Mouse (Mus musculus): ENCODE data around the gene Zfp637. TPM values are rescaled to one million over a fixed set of nuclear protein-coding genes. Genes with fewer than 3 reads are reported as not detected.
"Not testable (repeated sequence)": the region's sequence is repeated elsewhere in the genome, so short reads cannot be mapped to it uniquely, and the experiment has no call there.

The Zfp637 gene
- polyA plus RNA-seq, 1 experiment from 2014 or later, result 64.5 TPM

DNA sequence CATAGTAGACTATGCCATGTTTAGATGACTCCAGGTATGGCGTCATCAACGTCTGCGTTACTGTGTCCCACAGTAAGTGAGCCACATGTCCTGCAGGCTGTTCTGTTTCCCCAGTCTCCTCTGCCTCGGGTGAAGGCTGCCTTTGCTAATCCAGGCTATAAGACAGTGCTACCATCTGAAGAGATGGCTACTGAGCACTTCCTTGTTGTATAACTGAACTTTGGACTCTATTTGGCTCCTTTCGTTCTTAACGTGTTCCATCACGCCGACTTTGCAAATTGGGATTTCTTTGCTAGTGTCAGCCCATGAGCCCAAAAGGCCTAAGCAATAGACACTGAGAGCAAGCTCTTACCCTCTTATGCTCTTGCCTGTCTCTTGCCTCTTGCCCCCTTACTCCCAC is 27.2 kb downstream of the Zfp637 start:
- no peak overlapping the region for H3K9ac ChIP-seq
- H3K4me1 ChIP-seq, result peaks cover 5% of the 10 kb centered on the region
- no peak overlapping the region for H3K27ac ChIP-seq (replicated peaks)
- no peak for ATAC-seq (ENCODE audit: extremely low read depth, insufficient number of reproducible peaks, low FRiP score, low TSS enrichment)
- H3K36me3 ChIP-seq, result no peaks in the 10 kb centered on the region
- no peaks in the 10 kb centered on the region for H3K9me3 ChIP-seq
- WGBS, result 86% methylated on average over 8 of the region's 8 CpGs
- H3K4me2 ChIP-seq, result no peak overlapping the region
- H3K27me3 ChIP-seq (replicated peaks), result 0 out of 2 replicates have a peak, but pooled peaks cover 7% of the 10 kb centered on the region
- H3K4me3 ChIP-seq, result no peak overlapping the region

DNA sequence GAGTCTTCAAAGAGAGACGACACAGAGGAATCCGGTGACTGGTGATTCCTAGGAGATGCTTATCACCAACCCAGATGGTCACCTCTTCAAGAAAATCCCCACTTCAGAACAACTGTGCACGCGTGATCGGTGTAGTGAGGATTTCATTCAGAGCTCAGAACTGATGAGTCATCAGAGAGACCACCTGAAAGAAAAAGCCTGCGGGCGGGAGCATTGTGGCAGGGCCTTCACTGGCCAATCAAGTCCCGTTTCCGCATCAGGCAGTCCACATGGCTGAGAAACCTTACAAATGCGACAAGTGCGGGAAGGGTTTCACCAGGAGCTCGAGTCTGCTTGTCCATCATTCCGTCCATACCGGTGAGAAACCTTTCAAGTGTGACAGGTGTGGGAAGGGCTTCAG is 30.1 kb downstream of the Zfp637 start:
- no peak for ATAC-seq (ENCODE audit: extremely low read depth, insufficient number of reproducible peaks, low FRiP score, low TSS enrichment)
- Histone ChIP-seq H3K36me3 (no peaks in the 10 kb centered on the region), H3K4me1 (no peaks in the 10 kb centered on the region), H3K4me3 (no peak overlapping the region), H3K27me3 (replicated peaks) (0 out of 2 replicates have a peak, but pooled peaks cover 7% of the 10 kb centered on the region), H3K9ac (no peak overlapping the region), H3K4me2 (no peak overlapping the region), H3K27ac (replicated peaks) (no peak overlapping the region), H3K9me3 (no peaks in the 10 kb centered on the region)
- 59% methylated on average over 14 of the region's 14 CpGs for WGBS

DNA sequence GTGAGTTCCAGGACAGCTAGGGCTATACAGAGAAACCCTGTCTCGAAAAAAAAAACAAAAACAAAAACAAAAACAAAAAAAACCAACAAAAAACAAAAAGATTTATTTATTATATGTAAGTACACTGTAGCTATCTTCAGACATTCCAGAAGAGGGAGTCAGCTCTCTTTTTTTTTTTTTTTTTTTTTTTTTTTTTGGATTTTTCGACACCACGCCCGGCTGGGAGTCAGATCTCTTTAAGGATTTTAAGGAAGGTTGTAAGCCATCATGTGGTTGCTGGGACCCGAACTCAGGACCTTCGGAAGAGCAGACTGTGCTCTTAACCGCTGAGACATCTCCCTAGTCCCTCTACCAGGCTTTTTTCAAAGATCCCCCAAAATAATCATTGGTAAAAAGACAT is 32.5 kb downstream of the Zfp637 start:
- not testable (repeated sequence) for H3K9me3 ChIP-seq; H3K4me2 ChIP-seq; H3K36me3 ChIP-seq; H3K4me1 ChIP-seq; ATAC-seq (ENCODE audit: extremely low read depth, insufficient number of reproducible peaks, low FRiP score, low TSS enrichment); H3K9ac ChIP-seq; H3K27me3 ChIP-seq (replicated peaks); H3K4me3 ChIP-seq; H3K27ac ChIP-seq (replicated peaks)
- 73% methylated on average over 7 of the region's 7 CpGs for WGBS

DNA sequence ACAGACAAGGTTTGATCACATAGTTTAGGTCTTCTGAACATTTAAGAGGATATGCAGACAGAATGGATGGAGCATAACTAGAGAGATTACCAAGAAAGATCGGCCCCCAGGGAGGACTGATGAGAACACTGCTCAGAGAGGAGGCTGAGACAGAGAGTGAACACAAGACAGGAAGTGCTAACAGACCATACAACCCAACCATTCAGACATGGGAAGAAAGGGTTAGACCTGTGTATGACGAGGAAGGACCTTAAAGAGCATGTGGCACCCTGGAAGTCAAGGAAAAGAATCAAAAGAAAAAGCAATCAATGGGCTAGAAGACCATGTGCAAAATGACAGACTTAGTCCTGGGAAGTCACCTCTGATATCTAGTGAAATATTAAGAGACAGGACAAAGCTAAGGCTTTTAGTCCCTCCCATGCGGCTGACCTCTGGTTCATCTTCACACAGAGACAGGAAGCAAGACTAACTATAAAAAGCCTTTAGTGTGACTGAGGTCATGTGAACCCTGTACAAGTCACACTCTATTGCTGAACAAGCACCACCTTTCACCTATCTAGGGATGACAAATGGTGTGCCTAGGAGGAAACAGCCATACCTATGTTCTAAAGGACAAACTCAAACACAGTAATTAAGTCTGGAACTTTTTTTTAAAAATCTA is 33.8 kb downstream of the Zfp637 start:
- Histone ChIP-seq H3K27ac (replicated peaks) (no peak overlapping the region), H3K4me3 (no peak overlapping the region), H3K9ac (no peak overlapping the region), H3K36me3 (no peaks in the 10 kb centered on the region), H3K27me3 (replicated peaks) (0 out of 2 replicates have a peak, but pooled peaks cover 7% of the 10 kb centered on the region), H3K9me3 (no peaks in the 10 kb centered on the region), H3K4me1 (peaks cover 3% of the 10 kb centered on the region; the same call in 1 of the 2 replicates), H3K4me2 (no peak overlapping the region)
- 68% methylated on average over 3 of the region's 3 CpGs for WGBS
- ATAC-seq (ENCODE audit: extremely low read depth, insufficient number of reproducible peaks, low FRiP score, low TSS enrichment), result no peak

DNA sequence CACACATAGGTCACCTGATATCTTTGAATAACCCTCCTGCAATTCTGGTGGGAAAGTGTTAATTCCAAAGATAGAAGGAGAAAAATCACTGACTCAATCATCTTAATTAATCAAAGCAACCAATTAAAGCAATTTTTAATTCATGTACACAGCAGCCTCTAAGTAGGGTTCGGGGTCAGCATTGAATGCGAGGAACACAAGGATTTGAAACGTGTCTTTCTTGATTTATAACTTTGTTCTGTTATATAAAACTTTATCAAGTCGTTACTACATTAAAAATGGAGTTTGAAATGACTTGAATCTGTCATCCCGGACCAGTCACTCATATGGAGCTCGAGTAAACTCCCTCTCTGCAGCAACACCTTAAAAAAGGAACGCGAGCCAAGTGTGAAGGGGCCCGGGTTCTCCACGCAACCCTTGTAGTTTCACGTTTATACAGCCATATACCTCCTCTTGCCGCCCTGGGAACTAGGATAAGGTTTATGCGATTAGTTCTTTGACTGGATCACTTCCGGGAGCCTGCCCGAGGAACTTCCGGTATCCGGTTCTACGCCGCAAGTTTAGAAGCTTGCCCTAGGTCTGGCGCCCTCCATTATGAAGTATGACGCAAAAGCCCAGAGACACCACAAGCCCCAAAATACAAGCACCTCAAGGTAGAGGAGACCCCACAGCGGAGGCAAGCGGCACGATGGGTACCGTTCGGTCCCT is 37.9 kb downstream of the Zfp637 start:
- Histone ChIP-seq H3K27me3 (replicated peaks) (no peaks in the 10 kb centered on the region), H3K4me2 (peak overlapping the region; percentile 72), H3K36me3 (no peaks in the 10 kb centered on the region), H3K4me3 (peak overlapping the region; percentile 59), H3K27ac (replicated peaks) (peak overlapping the region; percentile 100), H3K9ac (peak overlapping the region; percentile 86), H3K9me3 (no peaks in the 10 kb centered on the region), H3K4me1 (peaks cover 12% of the 10 kb centered on the region)
- ATAC-seq (ENCODE audit: extremely low read depth, insufficient number of reproducible peaks, low FRiP score, low TSS enrichment), result peak; percentile 63
- WGBS, result 10% methylated on average over 26 of the region's 26 CpGs

DNA sequence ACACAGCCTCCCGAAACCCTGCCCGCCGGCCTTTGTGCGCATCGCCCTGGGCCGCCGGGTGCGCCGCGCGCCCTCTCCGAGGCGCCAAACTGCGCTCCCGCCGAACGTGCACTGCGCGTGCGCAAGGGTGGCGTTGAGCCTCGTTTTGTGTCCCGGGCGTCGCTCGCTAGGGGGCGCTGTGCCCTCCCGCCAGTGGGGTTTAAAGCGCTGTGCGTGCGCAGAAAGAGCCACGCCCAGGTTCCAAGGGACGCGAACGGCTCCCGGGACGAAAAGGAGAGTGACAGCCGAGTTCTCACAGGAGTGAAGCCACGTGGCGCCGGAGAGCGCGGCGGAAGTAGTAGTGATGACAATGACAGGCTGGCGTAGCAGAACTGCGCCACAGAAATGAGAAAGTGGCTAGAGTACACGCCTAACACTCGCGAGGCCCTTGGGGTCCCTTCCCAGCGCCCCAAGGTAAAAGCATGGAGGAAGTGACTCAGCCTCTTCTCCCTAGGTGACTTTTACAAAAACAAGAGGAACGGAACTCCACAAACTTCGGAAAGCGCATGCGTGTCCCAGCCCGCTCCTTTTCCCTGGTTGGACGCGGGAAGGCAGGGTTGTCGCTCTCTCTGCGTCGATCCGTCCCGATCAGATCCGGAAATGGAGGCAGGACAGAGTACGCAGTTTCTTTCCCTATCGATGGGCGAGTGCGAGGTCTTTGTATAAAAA is 38.6 kb downstream of the Zfp637 start:
- under 1% methylated on average over 67 of the region's 67 CpGs for WGBS
- H3K27ac ChIP-seq (replicated peaks), result peak overlapping the region; percentile 100
- H3K36me3 ChIP-seq, result no peaks in the 10 kb centered on the region
- no peaks in the 10 kb centered on the region for H3K27me3 ChIP-seq (replicated peaks)
- H3K9me3 ChIP-seq, result no peaks in the 10 kb centered on the region
- peak overlapping the region; percentile 59 for H3K4me3 ChIP-seq
- H3K9ac ChIP-seq, result peak overlapping the region; percentile 86
- peaks cover 12% of the 10 kb centered on the region for H3K4me1 ChIP-seq
- H3K4me2 ChIP-seq, result peak overlapping the region; percentile 72
- ATAC-seq (ENCODE audit: extremely low read depth, insufficient number of reproducible peaks, low FRiP score, low TSS enrichment), result peak; percentile 88

DNA sequence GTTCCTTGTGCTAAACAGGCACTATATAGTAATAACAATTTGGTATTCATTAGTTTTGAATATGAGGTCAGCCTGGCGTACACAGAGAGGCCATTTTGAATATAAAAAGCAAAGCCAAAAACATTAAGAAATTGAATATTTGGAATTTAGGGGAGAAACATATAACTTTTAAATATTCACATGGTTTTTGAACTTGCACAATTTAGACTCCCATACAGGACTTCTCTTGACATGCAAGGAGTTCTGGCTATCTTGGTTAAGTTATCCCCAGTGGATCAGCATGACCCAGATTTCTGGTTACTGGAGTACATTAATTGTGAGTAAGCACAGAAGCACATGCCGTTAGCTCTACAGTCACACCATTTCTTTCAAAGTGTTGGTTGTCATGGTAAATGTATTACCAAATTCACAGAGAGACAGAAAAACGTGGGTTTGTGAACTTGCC is 39.4 kb downstream of the Zfp637 start:
- ATAC-seq (ENCODE audit: extremely low read depth, insufficient number of reproducible peaks, low FRiP score, low TSS enrichment), result no peak
- no peaks in the 10 kb centered on the region for H3K9me3 ChIP-seq
- peak overlapping the region; percentile 72 for H3K4me2 ChIP-seq
- H3K4me1 ChIP-seq, result peaks cover 12% of the 10 kb centered on the region
- no peaks in the 10 kb centered on the region for H3K36me3 ChIP-seq
- no peaks in the 10 kb centered on the region for H3K27me3 ChIP-seq (replicated peaks)
- H3K4me3 ChIP-seq, result peak overlapping the region; percentile 59
- peak overlapping the region; percentile 100 for H3K27ac ChIP-seq (replicated peaks)
- H3K9ac ChIP-seq, result peak overlapping the region; percentile 86
- WGBS, result 47% methylated on average over 3 of the region's 3 CpGs

DNA sequence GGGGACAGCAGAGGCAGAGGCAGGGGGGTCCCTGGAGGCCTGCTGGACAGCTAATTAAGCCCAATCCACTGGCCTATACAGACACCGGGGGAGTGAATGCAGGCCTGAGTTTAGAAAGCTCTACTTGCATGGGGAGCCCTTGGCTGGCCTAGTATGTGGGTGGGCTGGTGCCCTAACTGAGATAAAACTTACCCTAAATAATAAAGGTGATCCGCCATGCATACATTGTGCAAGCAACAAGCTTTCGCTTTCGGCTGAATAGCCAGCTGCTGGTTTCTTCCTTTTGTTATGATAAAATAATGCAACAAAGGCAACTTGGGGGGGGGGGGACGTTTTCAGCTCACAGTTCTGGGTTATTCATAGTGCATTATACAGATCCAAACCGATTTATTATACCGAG is 40.2 kb downstream of the Zfp637 start:
- 82% methylated on average over 7 of the region's 7 CpGs for WGBS
- no peak overlapping the region for H3K4me3 ChIP-seq

DNA sequence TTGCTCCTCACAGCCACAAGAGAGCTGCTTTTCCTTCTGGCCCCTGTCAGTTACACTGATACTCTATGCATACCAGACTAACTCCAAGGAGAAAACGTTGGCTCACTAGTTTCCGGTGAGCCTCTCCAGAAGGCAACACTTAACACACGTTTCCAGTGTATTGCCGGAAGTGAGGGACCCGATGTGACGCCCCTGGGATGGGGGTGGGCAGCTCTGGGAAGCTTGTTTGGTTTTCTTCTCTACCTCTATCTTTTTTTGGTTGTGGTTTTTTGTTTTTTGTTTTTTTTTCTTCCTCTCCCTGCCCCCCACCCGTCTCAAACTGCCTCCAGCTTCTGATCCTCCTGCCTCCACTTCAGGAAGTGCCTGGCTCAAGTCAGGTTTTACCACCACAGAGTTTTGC is 41.0 kb downstream of the Zfp637 start:
- Histone ChIP-seq H3K9me3 (no peaks in the 10 kb centered on the region), H3K4me3 (no peak overlapping the region), H3K4me2 (no peak overlapping the region), H3K27me3 (replicated peaks) (no peaks in the 10 kb centered on the region), H3K36me3 (no peaks in the 10 kb centered on the region), H3K27ac (replicated peaks) (0 out of 2 replicates have a peak overlapping the region, but pooled peaks have one; percentile 12), H3K4me1 (peaks cover 12% of the 10 kb centered on the region), H3K9ac (no peak overlapping the region)
- ATAC-seq (ENCODE audit: extremely low read depth, insufficient number of reproducible peaks, low FRiP score, low TSS enrichment), result no peak
- WGBS, result 60% methylated on average over 7 of the region's 7 CpGs

More for the DNA sequence above, 40.2 kb downstream of the Zfp637 start:
- Histone ChIP-seq H3K9me3 (no peaks in the 10 kb centered on the region), H3K27ac (replicated peaks) (0 out of 2 replicates have a peak overlapping the region, but pooled peaks have one; percentile 100), H3K36me3 (no peaks in the 10 kb centered on the region), H3K4me2 (peak overlapping the region; percentile 72; the same call in 1 of the 2 replicates), H3K27me3 (replicated peaks) (no peaks in the 10 kb centered on the region), H3K9ac (no peak overlapping the region), H3K4me1 (peaks cover 12% of the 10 kb centered on the region)
- ATAC-seq (ENCODE audit: extremely low read depth, insufficient number of reproducible peaks, low FRiP score, low TSS enrichment), result no peak

DNA sequence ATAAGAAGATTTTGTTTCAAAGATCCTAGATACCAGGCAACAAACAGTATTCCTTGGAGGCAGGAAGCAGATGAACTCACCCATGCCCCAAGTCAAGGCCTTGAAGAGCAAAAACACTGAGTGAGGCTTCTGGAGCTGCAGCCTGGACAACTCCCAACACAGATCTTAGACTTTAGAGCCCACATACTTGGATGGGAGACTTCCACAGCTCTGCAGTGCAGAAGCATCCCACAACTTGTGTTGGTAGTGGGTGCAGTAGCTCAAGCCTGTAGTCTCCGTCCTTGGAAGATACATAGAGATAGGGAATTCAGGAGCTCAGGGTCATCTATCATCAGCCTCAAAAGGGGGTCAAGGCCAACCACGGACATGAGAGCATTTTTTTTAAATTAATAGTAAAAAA is 45.0 kb downstream of the Zfp637 start:
- no peak for ATAC-seq (ENCODE audit: extremely low read depth, insufficient number of reproducible peaks, low FRiP score, low TSS enrichment)
- Histone ChIP-seq H3K9me3 (no peaks in the 10 kb centered on the region), H3K4me1 (peaks cover 13% of the 10 kb centered on the region), H3K36me3 (no peaks in the 10 kb centered on the region), H3K27ac (replicated peaks) (no peak overlapping the region), H3K27me3 (replicated peaks) (no peaks in the 10 kb centered on the region), H3K4me3 (no peak overlapping the region), H3K9ac (no peak overlapping the region), H3K4me2 (no peak overlapping the region)
- WGBS, result 65% methylated on average over 2 of the region's 2 CpGs

DNA sequence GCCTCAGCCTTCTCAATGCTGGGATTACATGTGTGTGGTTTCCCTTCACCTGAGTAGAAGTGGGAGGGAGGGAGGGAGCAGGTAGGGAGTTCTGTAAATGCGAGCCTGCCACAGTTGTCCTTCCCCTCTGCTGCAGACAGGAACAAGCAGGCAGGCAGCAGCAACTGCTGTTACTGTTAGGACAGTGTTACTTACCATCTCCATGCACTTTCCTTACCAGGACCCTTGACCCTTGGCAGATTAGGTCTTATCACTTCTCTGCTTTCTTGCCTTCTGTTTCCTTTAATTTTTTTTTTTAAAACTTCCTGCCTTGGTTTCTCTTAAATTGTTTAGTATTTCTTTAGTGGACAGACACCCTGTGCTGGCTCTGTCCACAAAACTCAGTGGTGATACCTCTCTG is 47.1 kb downstream of the Zfp637 start:
- no peaks in the 10 kb centered on the region for H3K36me3 ChIP-seq
- H3K27me3 ChIP-seq (replicated peaks), result no peaks in the 10 kb centered on the region
- H3K9me3 ChIP-seq, result no peaks in the 10 kb centered on the region
- 24% methylated on average over 1 of the region's 1 CpGs for WGBS
- H3K9ac ChIP-seq, result peak overlapping the region; percentile 37; the same call in 1 of the 2 replicates
- H3K4me2 ChIP-seq, result peak overlapping the region; percentile 44
- H3K4me3 ChIP-seq, result peak overlapping the region; percentile 22
- ATAC-seq (ENCODE audit: extremely low read depth, insufficient number of reproducible peaks, low FRiP score, low TSS enrichment), result no peak
- H3K4me1 ChIP-seq, result peaks cover 15% of the 10 kb centered on the region; the same call in 1 of the 2 replicates
- peak overlapping the region; percentile 37; the same call in 1 of the 2 replicates for H3K27ac ChIP-seq (replicated peaks)

Data from heart, embryonic 13.5 days (tissue).